Mouse (Mus musculus) heart, embryonic 12.5 days (tissue): ENCODE measurements around the gene 2010003K11Rik. TPM values are rescaled to one million over a fixed set of nuclear protein-coding genes. Genes with fewer than 3 reads are reported as not detected.
A peak's percentile ranks its signal among the peaks of the same experiment; 100 is the strongest.

Source experiments
- ATAC-seq: fragments of 200-750 bp; cut with Nextera tagmentation; 2 replicates; pipeline ENCODE4 v1.8.0; 2017; ENCODE audit warnings: moderate TSS enrichment, moderate library complexity; ENCODE audit not compliant: insufficient number of reproducible peaks, low FRiP score
- H3K27ac ChIP-seq: fragments of 300-500 bp; sonication (generic); 2 replicates; pipeline ENCODE4 v1.5.1; 2016; ENCODE audit warnings: mild to moderate bottlenecking, moderate library complexity; ENCODE audit not compliant: poor library complexity, severe bottlenecking
- H3K27me3 ChIP-seq: fragments of 300-500 bp; sonication (generic); replicated peaks from 2 replicates; pipeline ENCODE4 v1.6.1; 2016; ENCODE audit warnings: mild to moderate bottlenecking, moderate library complexity
- H3K36me3 ChIP-seq: fragments of 300-500 bp; sonication (generic); 2 replicates; pipeline ENCODE4 v1.6.1; 2016; ENCODE audit warnings: mild to moderate bottlenecking, moderate library complexity
- H3K4me1 ChIP-seq: fragments of 300-500 bp; sonication (generic); replicated peaks from 2 replicates; pipeline ENCODE4 v1.6.1; 2016; ENCODE audit warnings: mild to moderate bottlenecking
- H3K4me2 ChIP-seq: fragments of 300-500 bp; sonication (generic); 2 replicates; pipeline ENCODE4 v1.6.1; 2016; ENCODE audit warnings: mild to moderate bottlenecking, moderate library complexity
- H3K4me3 ChIP-seq: fragments of 300-500 bp; sonication (generic); 2 replicates; pipeline ENCODE4 v1.5.1; 2016; ENCODE audit warnings: mild to moderate bottlenecking
- H3K9ac ChIP-seq: fragments of 300-500 bp; sonication (generic); 2 replicates; pipeline ENCODE4 v1.6.1; 2016; ENCODE audit warnings: mild to moderate bottlenecking, moderate library complexity
- H3K9me3 ChIP-seq: fragments of 300-500 bp; sonication (generic); replicated peaks from 2 replicates; pipeline ENCODE4 v1.6.1; 2016; ENCODE audit warnings: mild to moderate bottlenecking, moderate library complexity
- WGBS: fragments of 180-500 bp; shearing (Covaris S2); methylation state at CpG from one replicate; pipeline ENCODE4 v1.1.7; 2016; 5-methylcytosine and 5-hydroxymethylcytosine counted together
- polyA plus RNA-seq: library from polyadenylated mRNA; unstranded; fragments of >200 nt; fragmentation: Nextera tagmentation; extraction: Ambion mirVana; gene quantifications from 2 replicates; pipeline ENCODE4 v1.2.1, GENCODE M21; 2016

Gene 2010003K11Rik
- polyA plus RNA-seq, result not detected in 2 replicates

- Histone ChIP-seq H3K9ac (no peak within 1 kb of the TSS), H3K27ac (no peak within 1 kb of the TSS), H3K4me2 (0 out of 2 replicates have a peak within 1 kb of the TSS, but pooled peaks have one; percentile 14), H3K4me1 (peaks cover 13% of the 10 kb centered on the region), H3K36me3 (no peaks in the 10 kb centered on the region), H3K27me3 (no peaks in the 10 kb centered on the region), H3K4me3 (no peak within 1 kb of the TSS), H3K9me3 (no peaks in the 10 kb centered on the region)
- no peak for ATAC-seq
- 60% methylated on average over 16 of the region's 16 CpGs for WGBS
These were observed at the start of gene 2010003K11Rik for GRCm38 (mm10) chr19:4498062-4498933. Gene 2010003K11Rik (minus strand): TSS chr19:4498583.

- Histone ChIP-seq H3K9ac (no peak overlapping the region), H3K27me3 (no peaks in the 10 kb centered on the region), H3K9me3 (no peaks in the 10 kb centered on the region), H3K4me1 (peaks cover 7% of the 10 kb centered on the region), H3K4me3 (no peak overlapping the region), H3K27ac (no peak overlapping the region), H3K4me2 (no peak overlapping the region), H3K36me3 (no peaks in the 10 kb centered on the region)
- 81% methylated on average over 6 of the region's 6 CpGs for WGBS
- no peak for ATAC-seq
These were observed 49.4 kb upstream of the 2010003K11Rik start for GRCm38 (mm10) chr19:4547801-4548200.

GRCm38 (mm10) chr19:4545841-4546240 lies 47.5 kb upstream of the 2010003K11Rik start:
- H3K9me3 ChIP-seq, result no peaks in the 10 kb centered on the region
- H3K4me3 ChIP-seq, result no peak overlapping the region
- H3K4me2 ChIP-seq, result no peak overlapping the region
- no peaks in the 10 kb centered on the region for H3K36me3 ChIP-seq
- no peak for ATAC-seq
- H3K9ac ChIP-seq, result no peak overlapping the region
- WGBS, result 86% methylated on average over 6 of the region's 6 CpGs
- no peak overlapping the region for H3K27ac ChIP-seq
- H3K27me3 ChIP-seq, result no peaks in the 10 kb centered on the region
- peaks cover 7% of the 10 kb centered on the region for H3K4me1 ChIP-seq

DNA sequence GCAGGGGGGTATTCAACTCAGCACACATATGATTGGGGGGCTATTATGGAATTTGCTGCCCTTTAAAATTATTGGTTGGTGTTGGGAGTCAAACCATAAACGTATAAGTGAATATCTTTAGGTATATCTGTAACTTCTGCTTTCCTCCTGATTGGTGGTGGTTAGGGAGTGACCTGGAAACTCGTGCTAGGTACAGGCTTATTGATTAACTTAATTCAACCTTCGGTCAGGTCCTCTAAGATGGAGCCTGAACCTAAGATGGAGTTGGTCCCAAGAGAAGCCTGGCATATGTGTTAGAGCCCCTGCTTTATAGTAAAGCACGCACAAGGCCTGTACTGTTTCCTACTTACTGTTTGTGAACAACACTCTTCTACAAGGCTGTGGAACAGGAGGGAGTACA lies 46.7 kb upstream of the 2010003K11Rik start:
- no peak for ATAC-seq
- WGBS, result 79% methylated on average over 4 of the region's 4 CpGs
- Histone ChIP-seq H3K4me3 (no peak overlapping the region), H3K9me3 (no peaks in the 10 kb centered on the region), H3K27me3 (no peaks in the 10 kb centered on the region), H3K36me3 (no peaks in the 10 kb centered on the region), H3K4me2 (no peak overlapping the region), H3K27ac (no peak overlapping the region), H3K4me1 (peaks cover 7% of the 10 kb centered on the region), H3K9ac (no peak overlapping the region)

DNA sequence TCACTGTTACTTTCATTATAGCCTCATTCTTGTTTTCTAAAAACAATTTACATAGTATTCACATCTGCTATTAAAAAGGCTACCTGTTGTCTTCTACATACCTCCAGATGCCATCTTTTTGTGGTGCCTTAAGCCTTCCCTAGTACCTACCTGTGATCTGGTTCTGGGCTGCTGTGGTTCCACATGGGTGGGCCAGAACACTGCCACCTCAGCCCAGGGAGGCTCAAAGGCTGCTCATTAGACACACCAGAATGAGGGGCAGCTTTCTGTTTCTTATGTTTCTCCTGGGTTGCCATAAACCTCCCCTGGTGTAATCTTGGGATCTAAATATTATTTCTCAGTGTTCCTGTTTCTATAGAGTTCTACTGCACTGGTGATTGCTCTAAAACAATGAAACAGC lies 43.7 kb upstream of the 2010003K11Rik start:
- no peaks in the 10 kb centered on the region for H3K4me1 ChIP-seq
- no peaks in the 10 kb centered on the region for H3K36me3 ChIP-seq
- no peaks in the 10 kb centered on the region for H3K9me3 ChIP-seq
- no peak overlapping the region for H3K27ac ChIP-seq
- H3K4me3 ChIP-seq, result no peak overlapping the region
- ATAC-seq, result no peak
- no peak overlapping the region for H3K9ac ChIP-seq
- no peak overlapping the region for H3K4me2 ChIP-seq
- H3K27me3 ChIP-seq, result no peaks in the 10 kb centered on the region

DNA sequence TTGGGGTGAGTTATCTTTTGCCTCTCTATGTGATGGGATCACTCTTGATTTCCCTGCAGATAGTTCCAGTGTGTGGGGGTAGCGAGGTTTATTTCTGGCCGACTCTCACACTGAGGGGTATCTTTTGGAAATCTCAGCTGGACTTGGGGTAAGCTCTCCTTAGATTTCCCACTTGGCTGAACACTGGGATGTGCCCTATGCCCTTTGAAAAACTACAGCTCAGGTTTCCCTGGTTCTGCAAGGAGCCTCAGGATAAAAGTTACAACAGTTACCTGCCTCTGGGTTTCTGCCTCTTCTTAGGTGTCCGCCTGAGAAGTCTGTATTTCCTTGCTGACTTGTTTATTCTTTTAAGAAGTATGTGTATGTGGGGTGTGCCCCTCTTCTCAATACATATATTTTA lies 42.6 kb upstream of the 2010003K11Rik start:
- Histone ChIP-seq H3K27ac (no peak overlapping the region), H3K4me3 (no peak overlapping the region), H3K36me3 (no peaks in the 10 kb centered on the region), H3K4me2 (no peak overlapping the region), H3K4me1 (no peaks in the 10 kb centered on the region), H3K27me3 (no peaks in the 10 kb centered on the region), H3K9me3 (no peaks in the 10 kb centered on the region), H3K9ac (no peak overlapping the region)
- 82% methylated on average over 3 of the region's 3 CpGs for WGBS
- no peak for ATAC-seq

DNA sequence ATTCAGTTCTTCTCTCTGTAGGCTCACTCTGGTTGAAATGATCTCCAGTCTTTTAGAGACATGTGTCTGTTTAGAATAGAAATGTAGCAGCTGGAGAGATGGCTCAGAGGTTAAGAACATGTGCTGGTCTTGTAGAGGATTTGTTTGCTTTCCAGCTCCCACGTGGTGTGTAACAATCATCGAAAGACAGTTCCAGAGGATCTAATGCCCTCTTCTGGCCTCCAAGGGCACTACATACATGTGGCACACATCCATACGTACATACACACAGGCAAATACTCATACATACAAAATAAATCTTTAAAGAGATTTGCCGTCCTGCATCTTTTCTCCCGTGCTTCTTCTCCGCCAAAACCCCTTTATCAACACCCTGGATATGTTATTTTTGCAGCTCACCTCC lies 41.9 kb upstream of the 2010003K11Rik start:
- Histone ChIP-seq H3K9ac (no peak overlapping the region), H3K27ac (no peak overlapping the region), H3K36me3 (no peaks in the 10 kb centered on the region), H3K27me3 (no peaks in the 10 kb centered on the region), H3K4me3 (no peak overlapping the region), H3K9me3 (no peaks in the 10 kb centered on the region), H3K4me2 (no peak overlapping the region), H3K4me1 (no peaks in the 10 kb centered on the region)
- no peak for ATAC-seq
- 85% methylated on average over 6 of the region's 6 CpGs for WGBS

DNA sequence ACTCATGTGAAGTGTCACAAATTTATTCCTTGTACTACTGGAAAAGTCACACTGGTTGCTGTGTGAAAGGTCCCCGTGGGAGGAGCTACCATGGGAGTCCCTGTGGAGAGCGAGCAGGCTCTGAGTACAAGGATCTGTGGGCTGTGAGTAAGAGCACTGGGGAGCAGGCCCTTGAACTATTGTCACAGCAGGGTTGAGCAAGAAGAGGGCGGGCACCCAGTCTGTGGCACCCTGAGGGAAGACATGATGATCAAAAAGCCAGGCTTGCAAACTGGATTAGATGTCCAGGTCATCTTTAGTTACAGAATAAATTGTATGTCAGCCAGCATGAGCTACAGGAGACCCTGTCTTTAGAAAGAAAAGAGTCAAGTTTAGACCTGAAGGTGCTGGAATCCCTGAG lies 38.2 kb upstream of the 2010003K11Rik start:
- no peak overlapping the region for H3K4me2 ChIP-seq
- no peaks in the 10 kb centered on the region for H3K4me1 ChIP-seq
- H3K9ac ChIP-seq, result no peak overlapping the region
- H3K27me3 ChIP-seq, result no peaks in the 10 kb centered on the region
- no peaks in the 10 kb centered on the region for H3K9me3 ChIP-seq
- ATAC-seq, result no peak
- H3K36me3 ChIP-seq, result no peaks in the 10 kb centered on the region
- no peak overlapping the region for H3K27ac ChIP-seq
- 63% methylated on average over 3 of the region's 3 CpGs for WGBS
- H3K4me3 ChIP-seq, result no peak overlapping the region

- Histone ChIP-seq H3K4me3 (no peak overlapping the region), H3K9ac (no peak overlapping the region), H3K4me2 (no peak overlapping the region), H3K4me1 (no peaks in the 10 kb centered on the region), H3K36me3 (no peaks in the 10 kb centered on the region), H3K9me3 (no peaks in the 10 kb centered on the region), H3K27ac (no peak overlapping the region), H3K27me3 (no peaks in the 10 kb centered on the region)
- ATAC-seq, result no peak
These were observed 37.5 kb upstream of the 2010003K11Rik start for GRCm38 (mm10) chr19:4535922-4536321.

DNA sequence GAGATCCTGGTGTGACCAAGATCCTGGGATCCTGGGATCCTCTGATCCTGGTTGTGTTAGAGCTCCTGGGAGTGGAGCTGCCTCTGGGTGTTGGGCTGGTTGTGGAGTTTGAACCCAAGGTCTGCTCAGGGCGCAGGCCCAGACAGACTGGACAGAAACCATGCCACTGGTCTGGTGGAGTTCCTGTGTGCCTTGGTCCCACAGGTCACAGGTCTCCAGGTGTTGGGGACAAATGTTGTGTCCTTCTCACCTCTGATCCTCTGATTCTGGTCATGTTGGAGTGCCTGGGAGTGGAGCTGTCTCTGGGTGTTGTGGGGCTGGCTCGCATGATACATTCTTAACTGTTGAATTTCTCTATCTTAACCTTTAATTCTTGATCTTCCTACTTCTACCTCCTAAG lies 36.3 kb upstream of the 2010003K11Rik start:
- WGBS, result 84% methylated on average over 2 of the region's 2 CpGs
- Histone ChIP-seq H3K9me3 (no peaks in the 10 kb centered on the region), H3K9ac (no peak overlapping the region), H3K27ac (no peak overlapping the region), H3K4me3 (no peak overlapping the region), H3K36me3 (no peaks in the 10 kb centered on the region), H3K4me1 (no peaks in the 10 kb centered on the region), H3K4me2 (no peak overlapping the region), H3K27me3 (no peaks in the 10 kb centered on the region)
- no peak for ATAC-seq

GRCm38 (mm10) chr19:4521426-4522050 lies 23.2 kb upstream of the 2010003K11Rik start:
- no peak overlapping the region for H3K9ac ChIP-seq
- ATAC-seq, result no peak
- H3K4me1 ChIP-seq, result 0 out of 2 replicates have a peak, but pooled peaks cover 3% of the 10 kb centered on the region
- no peaks in the 10 kb centered on the region for H3K27me3 ChIP-seq
- 69% methylated on average over 3 of the region's 3 CpGs for WGBS
- H3K27ac ChIP-seq, result no peak overlapping the region
- no peak overlapping the region for H3K4me2 ChIP-seq
- H3K9me3 ChIP-seq, result no peaks in the 10 kb centered on the region
- H3K4me3 ChIP-seq, result no peak overlapping the region
- no peaks in the 10 kb centered on the region for H3K36me3 ChIP-seq
